Mouse (Mus musculus) hindbrain, embryonic 10.5 days (tissue): ENCODE results near the gene C8b. TPM values are rescaled to one million over a fixed set of nuclear protein-coding genes. Genes with fewer than 3 reads are reported as not detected.

Experiments used
- DNase-seq: peaks from one replicate; pipeline ENCODE4 v3.0.0-alpha.2; 2017; ENCODE audit warnings: low spot score
- H3K27ac ChIP-seq: fragments of 300-500 bp; sonication (generic); 2 replicates; pipeline ENCODE4 v1.5.1; 2016; ENCODE audit warnings: mild to moderate bottlenecking, moderate library complexity
- H3K27me3 ChIP-seq: fragments of 300-500 bp; sonication (generic); 2 replicates; pipeline ENCODE4 v1.6.1; 2016; ENCODE audit warnings: mild to moderate bottlenecking; ENCODE audit not compliant: poor library complexity, insufficient read depth, severe bottlenecking
- H3K36me3 ChIP-seq: fragments of 300-500 bp; sonication (generic); 2 replicates; pipeline ENCODE4 v1.6.1; 2016; ENCODE audit warnings: mild to moderate bottlenecking, moderate library complexity
- H3K4me1 ChIP-seq: fragments of 300-500 bp; sonication (generic); replicated peaks from 2 replicates; pipeline ENCODE4 v1.6.1; 2016; ENCODE audit warnings: mild to moderate bottlenecking
- H3K4me3 ChIP-seq: fragments of 300-500 bp; sonication (generic); 2 replicates; pipeline ENCODE4 v1.5.1; 2016; ENCODE audit warnings: mild to moderate bottlenecking, moderate library complexity
- H3K9me3 ChIP-seq: fragments of 300-500 bp; sonication (generic); 2 replicates; pipeline ENCODE4 v1.6.1; 2016; ENCODE audit warnings: mild to moderate bottlenecking, moderate library complexity
- WGBS: fragments of 180-500 bp; shearing (Covaris S2); methylation state at CpG from one replicate; pipeline ENCODE4 v1.1.7; 2016; 5-methylcytosine and 5-hydroxymethylcytosine counted together
- polyA plus RNA-seq: library from polyadenylated mRNA; unstranded; fragments of >200 nt; fragmentation: Nextera tagmentation; extraction: Ambion mirVana; gene quantifications from 2 replicates; pipeline ENCODE4 v1.2.1, GENCODE M21; 2016

The C8b gene
- polyA plus RNA-seq, 1 experiment from 2014 or later: 0.25 TPM

GRCm38 (mm10) chr4:104770331-104770730 is 4.2 kb downstream of the C8b start:
- Histone ChIP-seq H3K4me1 (0 out of 2 replicates have a peak, but pooled peaks cover 2% of the 10 kb centered on the region), H3K27me3 (peaks cover 5% of the 10 kb centered on the region; the same call in 1 of the 2 replicates), H3K36me3 (no peaks in the 10 kb centered on the region), H3K4me3 (no peak overlapping the region), H3K27ac (no peak overlapping the region), H3K9me3 (no peaks in the 10 kb centered on the region)
- 73% methylated on average over 4 of the region's 4 CpGs for WGBS
- DNase-seq: no peak

DNA sequence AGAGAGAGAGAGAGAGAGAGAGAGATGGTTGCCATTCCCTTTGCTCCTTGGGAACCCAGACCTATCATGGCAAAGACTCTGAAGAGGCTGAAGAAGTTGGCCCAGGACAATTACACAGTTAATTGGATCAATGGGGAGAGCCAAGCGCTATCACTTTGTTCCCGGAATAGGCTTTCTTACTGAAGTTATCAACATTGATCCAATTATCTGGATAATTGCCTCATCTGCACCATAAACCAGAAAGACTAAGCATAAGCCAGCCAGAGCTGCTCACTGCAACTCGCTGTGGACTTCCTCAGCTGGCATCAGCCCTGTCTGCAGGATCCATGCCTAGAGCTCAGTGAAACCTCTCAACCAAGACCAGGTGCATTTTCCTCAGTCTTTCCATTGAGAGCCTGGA is 9.5 kb downstream of the C8b start:
- WGBS: 76% methylated on average over 3 of the region's 3 CpGs
- H3K4me1 ChIP-seq: 0 out of 2 replicates have a peak, but pooled peaks cover under 1% of the 10 kb centered on the region
- no peaks in the 10 kb centered on the region for H3K36me3 ChIP-seq
- no peak overlapping the region for H3K4me3 ChIP-seq
- H3K27ac ChIP-seq: no peak overlapping the region
- no peaks in the 10 kb centered on the region for H3K9me3 ChIP-seq
- no peak for DNase-seq
- no peaks in the 10 kb centered on the region for H3K27me3 ChIP-seq

DNA sequence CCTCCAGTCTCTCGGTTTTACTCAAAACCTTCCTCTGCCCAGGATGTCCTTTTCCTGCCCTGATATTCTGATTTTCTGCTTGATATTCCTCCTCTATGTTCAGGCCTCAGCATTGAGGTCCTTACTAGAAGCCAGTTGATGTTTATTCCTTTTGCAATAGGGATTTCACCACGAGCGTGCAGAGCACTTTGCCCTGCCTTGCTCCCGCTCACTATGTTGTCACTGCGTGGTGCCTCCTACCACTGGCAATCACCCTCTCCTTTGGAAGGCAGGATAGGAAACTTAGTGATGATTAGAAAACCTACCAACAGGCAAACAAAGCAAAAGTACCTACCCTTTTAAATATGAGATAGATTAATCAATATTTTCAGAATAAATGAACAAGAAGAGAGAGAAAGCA is 13.3 kb downstream of the C8b start:
- Histone ChIP-seq H3K4me3 (no peak overlapping the region), H3K27ac (no peak overlapping the region), H3K36me3 (no peaks in the 10 kb centered on the region), H3K27me3 (no peaks in the 10 kb centered on the region), H3K9me3 (no peaks in the 10 kb centered on the region), H3K4me1 (no peaks in the 10 kb centered on the region)
- DNase-seq: no peak
- WGBS: 88% methylated on average over 5 of the region's 5 CpGs

DNA sequence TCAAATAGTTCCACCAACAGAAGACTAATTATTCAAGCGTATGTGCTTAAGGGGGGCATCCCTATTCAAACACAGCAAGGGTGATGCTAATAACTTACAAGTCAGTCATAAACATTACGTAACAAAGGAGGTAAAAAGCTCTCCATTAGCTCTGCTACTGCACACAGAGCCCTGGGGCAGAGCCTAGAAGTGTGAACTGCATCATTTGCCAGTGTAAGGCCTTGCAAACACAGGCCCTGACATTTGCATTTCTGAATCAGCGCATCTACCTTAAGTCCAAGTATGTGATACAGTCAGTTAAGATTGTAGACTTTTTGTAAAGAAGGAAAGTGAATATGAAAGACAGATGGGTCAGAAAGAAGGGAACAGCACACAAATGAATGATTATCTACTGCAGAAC is 15.3 kb downstream of the C8b start:
- no peak overlapping the region for H3K27ac ChIP-seq
- no peaks in the 10 kb centered on the region for H3K27me3 ChIP-seq
- no peak overlapping the region for H3K4me3 ChIP-seq
- no peak for DNase-seq
- H3K4me1 ChIP-seq: no peaks in the 10 kb centered on the region
- H3K9me3 ChIP-seq: no peaks in the 10 kb centered on the region
- 93% methylated on average over 3 of the region's 3 CpGs for WGBS
- H3K36me3 ChIP-seq: no peaks in the 10 kb centered on the region

DNA sequence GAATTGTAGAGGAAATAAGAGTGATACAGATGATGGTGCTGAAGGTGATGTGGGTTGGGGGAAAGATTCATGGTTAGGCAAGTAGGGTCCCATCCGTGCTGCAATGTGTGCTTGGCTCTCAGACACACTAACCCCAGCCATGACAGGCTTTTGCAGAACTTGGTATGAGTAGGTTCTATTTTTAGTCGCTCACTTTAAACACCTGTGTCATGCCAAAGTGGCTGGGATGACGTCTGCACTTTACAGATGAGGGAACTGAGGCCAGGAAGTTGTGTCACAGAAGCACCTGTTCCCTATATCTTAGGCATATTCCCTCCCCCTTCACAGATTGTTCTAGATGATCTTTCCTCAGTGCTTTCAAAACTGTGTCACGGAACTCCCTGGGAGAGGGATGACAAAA is 16.2 kb downstream of the C8b start:
- H3K4me3 ChIP-seq: no peak overlapping the region
- WGBS: 94% methylated on average over 4 of the region's 4 CpGs
- H3K9me3 ChIP-seq: no peaks in the 10 kb centered on the region
- no peaks in the 10 kb centered on the region for H3K27me3 ChIP-seq
- DNase-seq: no peak
- H3K36me3 ChIP-seq: no peaks in the 10 kb centered on the region
- no peak overlapping the region for H3K27ac ChIP-seq
- no peaks in the 10 kb centered on the region for H3K4me1 ChIP-seq

DNA sequence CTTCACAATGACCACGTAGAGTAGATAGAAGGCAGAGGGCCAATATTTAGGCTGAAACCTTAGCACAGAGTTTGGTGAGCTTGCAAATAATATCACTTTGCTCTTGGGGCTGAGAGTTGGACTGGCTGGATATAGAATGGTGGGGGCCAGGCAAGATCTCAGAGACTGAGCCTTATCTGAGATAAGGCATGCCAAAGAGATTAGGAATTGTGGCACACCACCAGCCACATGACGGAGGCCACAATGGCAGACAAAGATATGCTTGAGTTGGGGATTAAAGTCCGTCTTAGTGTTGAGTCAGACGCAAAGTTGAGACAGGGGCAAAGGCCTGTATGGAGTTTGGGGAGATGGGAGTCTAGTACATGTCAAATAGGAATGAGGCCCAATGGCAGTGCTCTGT is 26.0 kb downstream of the C8b start:
- H3K27me3 ChIP-seq: no peaks in the 10 kb centered on the region
- no peak overlapping the region for H3K27ac ChIP-seq
- no peak overlapping the region for H3K4me3 ChIP-seq
- DNase-seq: no peak
- H3K9me3 ChIP-seq: no peaks in the 10 kb centered on the region
- WGBS: 91% methylated on average over 4 of the region's 4 CpGs
- H3K4me1 ChIP-seq: no peaks in the 10 kb centered on the region
- H3K36me3 ChIP-seq: no peaks in the 10 kb centered on the region

- Histone ChIP-seq H3K4me3 (no peak overlapping the region), H3K9me3 (no peaks in the 10 kb centered on the region), H3K27ac (0 out of 2 replicates have a peak overlapping the region, but pooled peaks have one; percentile 3), H3K27me3 (no peaks in the 10 kb centered on the region), H3K4me1 (peaks cover 12% of the 10 kb centered on the region; the same call in 1 of the 2 replicates), H3K36me3 (no peaks in the 10 kb centered on the region)
- WGBS: 85% methylated on average over 9 of the region's 9 CpGs
- DNase-seq: no peak
Observed at GRCm38 (mm10) chr4:104798951-104799350, 32.8 kb downstream of the C8b start.

GRCm38 (mm10) chr4:104801625-104802024 is 35.5 kb downstream of the C8b start:
- Histone ChIP-seq H3K36me3 (no peaks in the 10 kb centered on the region), H3K9me3 (no peaks in the 10 kb centered on the region), H3K27me3 (no peaks in the 10 kb centered on the region), H3K4me1 (peaks cover 12% of the 10 kb centered on the region; the same call in 1 of the 2 replicates), H3K27ac (no peak overlapping the region), H3K4me3 (no peak overlapping the region)
- DNase-seq: no peak
- 87% methylated on average over 3 of the region's 3 CpGs for WGBS

DNA sequence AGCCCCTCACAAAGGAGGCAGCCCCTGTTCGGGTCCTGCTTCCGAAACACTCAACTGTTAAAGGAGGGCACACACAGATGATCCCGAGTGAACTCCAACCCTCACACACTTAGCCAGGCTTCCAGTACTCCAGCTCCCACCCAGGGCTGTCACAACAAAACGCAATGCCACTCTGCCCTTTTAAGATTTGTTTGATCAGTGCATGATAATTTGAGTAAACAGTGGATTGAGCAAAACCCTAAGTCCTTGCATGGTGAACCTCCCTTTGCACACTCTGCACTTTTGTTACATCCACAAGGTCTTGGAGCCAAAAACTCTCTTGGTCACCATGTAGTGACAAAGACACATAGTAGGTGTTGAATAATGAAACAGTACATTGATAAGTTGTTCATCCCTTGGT is 38.0 kb downstream of the C8b start:
- DNase-seq: no peak
- Histone ChIP-seq H3K27ac (no peak overlapping the region), H3K27me3 (no peaks in the 10 kb centered on the region), H3K9me3 (no peaks in the 10 kb centered on the region), H3K4me1 (peaks cover 4% of the 10 kb centered on the region; the same call in 1 of the 2 replicates), H3K36me3 (no peaks in the 10 kb centered on the region), H3K4me3 (no peak overlapping the region)
- 84% methylated on average over 4 of the region's 4 CpGs for WGBS

- no peak overlapping the region for H3K27ac ChIP-seq
- no peak overlapping the region for H3K4me3 ChIP-seq
- H3K36me3 ChIP-seq: no peaks in the 10 kb centered on the region
- DNase-seq: no peak
- H3K4me1 ChIP-seq: peaks cover 6% of the 10 kb centered on the region
- WGBS: 82% methylated on average over 19 of the region's 19 CpGs
- H3K27me3 ChIP-seq: no peaks in the 10 kb centered on the region
- no peaks in the 10 kb centered on the region for H3K9me3 ChIP-seq
Observed at GRCm38 (mm10) chr4:104805414-104806257, 39.5 kb downstream of the C8b start.

DNA sequence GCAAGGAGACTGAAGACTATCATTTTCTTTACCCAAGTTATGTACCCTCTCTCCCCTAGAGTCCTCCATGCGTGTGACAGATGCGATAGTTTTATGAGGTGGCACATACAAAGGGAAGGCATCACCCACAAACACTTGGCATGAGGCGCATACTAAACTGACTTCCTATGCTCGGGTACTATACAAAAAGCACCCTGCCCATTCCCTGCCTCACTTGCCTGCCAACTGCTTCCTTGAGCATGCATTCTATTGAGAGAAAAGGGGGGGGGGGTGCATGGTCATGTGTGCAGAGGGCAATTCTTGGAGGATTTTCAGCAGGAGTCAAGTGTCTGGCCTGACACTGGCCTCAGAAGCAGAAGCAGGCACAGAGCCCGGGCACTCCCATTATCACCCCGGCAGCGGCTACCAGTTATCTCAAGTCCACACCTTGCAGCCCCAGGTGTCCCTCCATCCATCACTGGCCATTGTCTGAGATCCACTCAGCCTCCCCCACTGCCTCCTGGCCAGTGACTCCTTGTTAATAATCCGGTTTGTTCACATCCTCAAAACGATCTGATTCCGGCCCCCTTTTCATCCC is 44.7 kb downstream of the C8b start:
- DNase-seq: no peak
- Histone ChIP-seq H3K27me3 (no peaks in the 10 kb centered on the region), H3K4me1 (peaks cover 10% of the 10 kb centered on the region), H3K4me3 (no peak overlapping the region), H3K9me3 (no peaks in the 10 kb centered on the region), H3K27ac (no peak overlapping the region), H3K36me3 (no peaks in the 10 kb centered on the region)
- WGBS: 79% methylated on average over 10 of the region's 10 CpGs

DNA sequence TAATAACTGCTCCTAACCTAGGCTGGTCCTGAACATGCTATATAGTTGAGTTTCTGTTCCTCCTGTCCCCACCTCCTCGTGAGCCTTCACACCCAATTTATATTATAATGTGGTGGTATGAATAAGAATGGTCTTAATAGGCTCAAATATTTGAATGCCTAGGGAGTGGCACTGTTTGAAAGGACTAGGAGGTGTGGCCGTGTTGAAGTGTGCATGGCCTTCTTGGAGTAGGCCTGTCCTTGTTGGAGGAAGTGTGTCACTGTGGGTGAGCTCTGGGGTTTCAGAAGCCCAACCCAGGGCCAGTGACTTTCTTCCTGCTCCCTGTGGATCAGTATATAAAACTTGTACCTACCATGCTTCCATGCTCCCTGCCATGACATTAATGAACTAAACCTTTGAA is 47.5 kb downstream of the C8b start:
- Histone ChIP-seq H3K27ac (no peak overlapping the region), H3K36me3 (no peaks in the 10 kb centered on the region), H3K27me3 (no peaks in the 10 kb centered on the region), H3K4me1 (peaks cover 10% of the 10 kb centered on the region), H3K9me3 (no peaks in the 10 kb centered on the region), H3K4me3 (no peak overlapping the region)
- WGBS: 71% methylated on average over 2 of the region's 2 CpGs
- DNase-seq: no peak

- no peak for DNase-seq
- Histone ChIP-seq H3K4me3 (no peak overlapping the region), H3K27ac (no peak overlapping the region), H3K4me1 (peaks cover 7% of the 10 kb centered on the region; the same call in 1 of the 2 replicates), H3K9me3 (no peaks in the 10 kb centered on the region), H3K36me3 (no peaks in the 10 kb centered on the region), H3K27me3 (no peaks in the 10 kb centered on the region)
- WGBS: 87% methylated on average over 4 of the region's 4 CpGs
Observed at GRCm38 (mm10) chr4:104816519-104817232, 50.6 kb downstream of the C8b start.
